Mouse (Mus musculus) monocyte, adult 5-6 weeks (primary cell): ENCODE results near the gene Nemp2. TPM values are rescaled to one million over a fixed set of nuclear protein-coding genes. Genes with fewer than 3 reads are reported as not detected.

Experiments used
- ATAC-seq: fragments of 153-309, 156-312 bp; replicated peaks from 2 replicates; pipeline ENCODE4 v1.8.0; 2017; ENCODE audit warnings: mild to moderate bottlenecking; ENCODE audit not compliant: low TSS enrichment, insufficient number of reproducible peaks, severe bottlenecking, poor library complexity, low FRiP score
- total RNA-seq: library from RNA; stranded (forward); fragments of 200-1000, 200-491, 200-594 nt; gene quantifications from 3 replicates; pipeline ENCODE4 v1.2.3, GENCODE M21; 2017

The Nemp2 gene
- 17.8 to 39.0 TPM (median 23.6 TPM) in 3 replicates for total RNA-seq

- peak; percentile 88 for ATAC-seq
These were observed at the start of gene Nemp2 for GRCm38 (mm10) chr1:52630248-52630936. Gene Nemp2, plus strand, starts transcription at chr1:52630703.

GRCm38 (mm10) chr1:52581744-52582143, 48.8 kb upstream of the Nemp2 start:
- ATAC-seq: no peak

- ATAC-seq: no peak
These were observed 47.6 kb upstream of the Nemp2 start for GRCm38 (mm10) chr1:52582866-52583265.

GRCm38 (mm10) chr1:52596982-52597646, 33.4 kb upstream of the Nemp2 start:
- no peak for ATAC-seq

- 0 out of 2 replicates have a peak, but pooled peaks have one; percentile 53 for ATAC-seq
These were observed 32.7 kb upstream of the Nemp2 start for GRCm38 (mm10) chr1:52597761-52598160.

- ATAC-seq: no peak
These were observed 32.1 kb upstream of the Nemp2 start for GRCm38 (mm10) chr1:52598361-52598760.

GRCm38 (mm10) chr1:52601496-52601895, 29.0 kb upstream of the Nemp2 start:
- ATAC-seq: no peak

- no peak for ATAC-seq
These were observed 22.8 kb upstream of the Nemp2 start for GRCm38 (mm10) chr1:52607700-52608099.

GRCm38 (mm10) chr1:52608486-52608885, 22.0 kb upstream of the Nemp2 start:
- ATAC-seq: no peak

GRCm38 (mm10) chr1:52618217-52618616, 12.3 kb upstream of the Nemp2 start:
- ATAC-seq: no peak

GRCm38 (mm10) chr1:52620442-52620841, 10.1 kb upstream of the Nemp2 start:
- ATAC-seq: no peak

- ATAC-seq: peak; percentile 54; the same call in 1 of the 2 replicates
These were observed 415 bp downstream of the Nemp2 start for GRCm38 (mm10) chr1:52630937-52631299.

GRCm38 (mm10) chr1:52631570-52631969, 1.1 kb downstream of the Nemp2 start:
- no peak for ATAC-seq

- no peak for ATAC-seq
These were observed 3.7 kb downstream of the Nemp2 start for GRCm38 (mm10) chr1:52634251-52634650.

GRCm38 (mm10) chr1:52635932-52636331, 5.4 kb downstream of the Nemp2 start:
- ATAC-seq: no peak

GRCm38 (mm10) chr1:52638101-52638500, 7.6 kb downstream of the Nemp2 start:
- ATAC-seq: no peak

GRCm38 (mm10) chr1:52639090-52639489, 8.6 kb downstream of the Nemp2 start:
- peak; percentile 38; the same call in 1 of the 2 replicates for ATAC-seq

GRCm38 (mm10) chr1:52640266-52640665, 9.8 kb downstream of the Nemp2 start:
- no peak for ATAC-seq

GRCm38 (mm10) chr1:52640736-52641135, 10.2 kb downstream of the Nemp2 start:
- ATAC-seq: no peak
